Mouse (Mus musculus): ENCODE data around the gene Arhgap28.
A peak's percentile ranks its signal among the peaks of the same experiment; 100 is the strongest.
"Not testable (repeated sequence)": the region's sequence is repeated elsewhere in the genome, so short reads cannot be mapped to it uniquely, and the experiment has no call there.

Gene Arhgap28

DNA sequence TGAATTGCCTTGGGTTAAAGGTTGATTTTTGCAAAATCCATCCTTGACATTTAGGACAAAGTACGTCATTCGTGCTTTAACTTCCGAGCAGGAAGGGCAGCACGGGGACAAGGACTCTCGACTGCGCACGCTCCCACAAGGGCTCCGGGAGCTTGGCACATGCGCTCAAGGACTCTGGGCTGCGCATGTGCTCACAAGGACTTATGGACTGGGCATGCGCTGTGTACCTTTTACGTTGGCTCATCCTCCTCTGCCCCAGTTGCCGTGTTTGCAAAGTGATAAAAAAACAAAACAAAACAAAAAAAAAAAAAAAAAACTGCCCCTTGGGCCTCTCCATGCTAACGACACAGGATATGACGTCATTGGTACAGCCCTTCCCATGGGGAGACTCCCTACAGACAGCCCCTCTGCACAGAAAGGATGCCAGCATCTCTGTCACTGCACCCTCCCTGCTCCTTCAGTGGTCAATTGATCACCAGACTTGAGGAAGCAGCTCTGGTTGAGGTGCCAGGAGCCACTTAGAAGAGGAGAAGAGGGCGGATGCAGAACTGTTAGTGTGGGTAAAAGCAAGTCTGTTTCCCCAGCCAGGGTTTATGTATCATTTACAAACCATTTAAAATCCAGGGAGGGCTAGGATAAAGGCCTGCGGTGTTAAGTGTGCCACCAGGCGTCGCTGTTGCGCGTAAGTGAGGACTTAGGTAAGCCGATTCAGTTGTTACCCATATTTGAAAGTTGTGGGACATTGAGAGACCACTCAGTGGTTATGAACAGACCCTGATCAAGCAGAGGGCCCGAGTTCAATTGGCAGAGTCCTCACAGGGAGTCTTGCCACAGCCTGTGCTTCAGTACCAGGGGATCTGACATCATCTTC lies 134.0 kb downstream of the Arhgap28 start:
- DNase-seq (ENCODE audit: low spot score) = peak; percentile 77

DNA sequence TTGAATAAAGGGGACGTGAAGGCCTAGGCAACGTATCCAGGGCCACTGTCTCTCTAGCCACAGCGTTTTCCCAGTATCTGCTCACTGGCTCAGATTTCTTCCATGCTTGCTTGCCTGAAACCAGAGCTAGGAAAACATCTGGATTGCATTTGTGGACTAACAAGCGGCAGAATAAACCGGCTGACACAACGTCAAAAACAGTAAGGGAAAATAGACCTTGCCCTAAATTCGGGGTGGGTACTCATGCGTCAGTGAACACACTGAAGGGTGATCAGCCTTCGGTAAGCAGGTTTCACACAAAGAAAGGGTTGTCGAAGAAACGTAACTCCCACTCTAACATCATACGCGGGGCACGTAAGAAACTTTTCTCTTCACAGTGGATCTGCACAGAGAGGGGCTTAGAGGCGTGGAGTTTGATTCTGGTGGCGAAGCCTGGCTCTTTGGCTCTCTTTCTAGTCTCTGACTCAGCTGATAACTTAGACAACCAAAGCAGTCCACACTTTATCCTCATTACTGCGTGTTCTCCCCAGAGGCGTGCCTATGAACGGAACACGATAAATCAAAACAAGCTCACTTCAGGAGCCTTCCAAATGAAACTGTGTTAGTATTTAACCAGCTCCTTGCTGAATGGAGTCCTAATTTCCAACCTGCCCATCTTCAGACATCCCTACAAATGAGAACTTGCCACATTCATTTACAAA lies 137.2 kb downstream of the Arhgap28 start:
- peak; percentile 15 for DNase-seq (ENCODE audit: low spot score)

DNA sequence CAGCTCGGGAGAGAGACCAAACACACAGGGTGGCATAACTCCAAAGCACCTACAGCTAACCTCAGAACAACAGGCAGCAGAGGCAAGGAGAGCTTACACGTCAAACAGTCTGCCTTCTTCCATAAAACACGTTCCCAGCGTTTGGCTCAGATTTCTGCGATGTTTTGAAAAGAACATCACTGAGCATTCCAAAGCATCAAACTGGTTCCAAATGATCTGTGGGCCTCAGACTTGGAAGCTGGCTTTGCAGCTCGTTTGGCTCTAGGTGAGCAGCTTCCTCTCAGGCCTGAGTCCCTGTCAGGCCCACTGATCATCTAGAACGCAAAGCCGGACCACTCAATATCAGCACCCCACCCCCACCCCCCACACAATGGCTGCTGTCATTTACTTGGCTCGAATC lies 137.9 kb downstream of the Arhgap28 start:
- DNase-seq (ENCODE audit: low spot score) = no peak

- peak; percentile 4 for DNase-seq (ENCODE audit: low spot score)
Observed at GRCm38 (mm10) chr17:67864912-67865311, 139.0 kb downstream of the Arhgap28 start.

DNA sequence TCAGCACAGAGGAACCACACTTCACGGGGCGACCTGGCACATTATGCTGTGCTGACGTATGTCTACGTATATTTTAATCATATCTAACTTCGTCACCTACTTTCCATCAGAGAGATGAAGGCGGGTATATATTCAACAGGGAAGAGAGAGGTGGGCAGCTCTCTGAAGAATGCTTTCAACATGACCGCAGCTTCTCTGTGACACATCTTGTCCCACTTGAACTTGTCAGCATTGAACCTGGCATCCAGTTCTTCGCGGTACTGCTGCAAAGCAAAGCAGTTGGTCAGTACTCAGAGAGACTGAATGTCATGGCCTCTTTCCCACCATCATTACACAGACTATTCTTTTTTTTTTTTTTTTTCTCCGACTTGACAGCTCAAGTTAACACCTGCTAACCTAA lies 139.6 kb downstream of the Arhgap28 start:
- no peak for DNase-seq (ENCODE audit: low spot score)

- peak; percentile 78 for DNase-seq (ENCODE audit: low spot score)
Observed at GRCm38 (mm10) chr17:67861744-67862535, 142.0 kb downstream of the Arhgap28 start.

GRCm38 (mm10) chr17:67861080-67861630 lies 142.8 kb downstream of the Arhgap28 start:
- no peak for DNase-seq (ENCODE audit: low spot score)

GRCm38 (mm10) chr17:67841494-67841893 lies 162.4 kb downstream of the Arhgap28 start:
- DNase-seq (ENCODE audit: low spot score) = not testable (repeated sequence)

- DNase-seq (ENCODE audit: low spot score) = no peak
Observed at GRCm38 (mm10) chr17:67838948-67839347, 165.0 kb downstream of the Arhgap28 start.

DNA sequence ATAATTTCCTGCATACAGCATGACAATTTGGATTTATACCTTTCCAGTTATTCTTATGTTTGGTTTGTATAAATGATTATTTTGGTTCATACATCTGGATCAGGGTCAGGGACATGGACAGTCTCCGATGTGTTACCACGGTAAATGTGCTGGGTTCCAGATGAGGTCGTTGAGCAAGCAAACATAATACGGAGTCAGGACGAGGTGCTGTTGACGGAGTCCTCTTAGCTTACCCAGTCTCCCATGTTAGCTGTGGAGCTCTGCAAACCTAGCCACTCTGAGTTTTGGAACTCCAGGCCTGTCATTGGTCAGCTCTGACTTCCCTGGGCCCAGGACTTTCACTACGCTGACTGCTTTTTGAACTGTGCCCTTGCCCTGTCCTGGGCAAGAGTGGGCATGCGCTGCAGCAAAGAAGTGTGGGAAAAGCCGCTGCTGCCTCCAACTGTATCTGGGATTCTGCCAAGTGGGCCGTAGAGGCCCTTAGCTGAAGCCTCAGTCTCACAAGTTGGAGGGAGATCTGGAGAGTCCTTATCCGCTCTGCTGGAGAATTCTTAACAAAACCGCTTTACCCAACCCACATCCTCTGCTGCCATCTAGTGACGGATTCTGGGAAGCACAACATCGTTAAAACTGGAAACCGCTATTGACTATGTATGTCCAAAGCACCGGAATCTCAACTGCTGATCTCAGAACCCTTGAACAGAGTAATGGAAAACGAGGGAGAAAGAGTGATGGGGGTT lies 166.4 kb downstream of the Arhgap28 start:
- DNase-seq (ENCODE audit: low spot score) = peak; percentile 90

DNA sequence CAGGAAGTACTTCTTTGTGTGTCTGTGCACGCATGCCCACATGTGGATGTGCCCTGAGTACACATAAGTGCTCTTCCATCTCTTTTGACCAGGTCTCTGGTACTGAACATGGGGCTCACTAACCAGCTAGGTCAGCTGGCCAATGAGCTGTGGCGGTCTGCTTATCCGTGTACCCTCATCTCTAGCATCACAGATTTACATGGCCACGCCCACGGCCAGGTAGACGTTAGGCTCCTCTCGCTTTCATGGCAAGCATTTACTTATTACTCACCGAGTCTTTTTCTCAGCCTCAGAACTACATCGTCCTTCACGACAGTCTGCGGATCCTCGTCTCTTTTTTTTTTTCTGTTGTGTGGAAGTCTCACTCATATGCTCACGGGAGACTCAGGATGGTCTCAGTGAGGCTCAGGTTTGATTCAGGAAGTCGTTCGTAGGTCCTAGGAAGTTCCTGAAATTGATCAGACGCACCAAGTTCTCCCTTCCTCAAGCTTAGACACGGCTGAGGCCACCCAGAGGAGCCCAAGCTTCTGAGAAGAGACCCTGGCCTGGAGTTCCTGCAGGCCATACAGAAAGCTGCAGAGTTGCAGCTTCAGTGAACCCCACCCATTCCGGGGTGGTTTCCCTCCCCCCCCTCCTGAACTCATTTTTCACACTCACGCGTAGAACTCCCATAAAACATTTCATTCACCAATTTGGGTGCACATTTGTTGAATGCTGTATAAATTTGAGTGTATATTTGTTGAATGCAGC lies 167.6 kb downstream of the Arhgap28 start:
- DNase-seq (ENCODE audit: low spot score) = no peak

DNA sequence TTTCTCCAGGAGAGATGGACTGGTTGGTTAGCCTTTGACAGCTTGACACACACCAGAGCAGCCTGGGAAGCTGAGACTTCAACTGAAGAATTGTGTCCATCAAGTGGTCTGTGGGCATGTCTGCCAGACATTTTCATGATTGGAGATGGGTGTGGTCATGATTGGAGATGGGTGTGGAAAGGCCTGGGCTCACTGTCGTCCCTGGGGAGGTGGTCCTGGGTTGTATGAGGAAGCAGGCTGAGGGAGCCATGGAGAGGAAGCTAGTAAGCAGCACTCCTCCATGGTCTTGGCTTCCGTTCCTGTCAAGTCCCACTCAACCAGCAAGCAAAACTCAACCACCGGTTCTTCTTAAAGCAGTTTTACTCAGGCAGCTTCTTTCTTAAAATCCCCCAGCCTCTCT lies 176.5 kb downstream of the Arhgap28 start:
- DNase-seq (ENCODE audit: low spot score) = no peak

DNA sequence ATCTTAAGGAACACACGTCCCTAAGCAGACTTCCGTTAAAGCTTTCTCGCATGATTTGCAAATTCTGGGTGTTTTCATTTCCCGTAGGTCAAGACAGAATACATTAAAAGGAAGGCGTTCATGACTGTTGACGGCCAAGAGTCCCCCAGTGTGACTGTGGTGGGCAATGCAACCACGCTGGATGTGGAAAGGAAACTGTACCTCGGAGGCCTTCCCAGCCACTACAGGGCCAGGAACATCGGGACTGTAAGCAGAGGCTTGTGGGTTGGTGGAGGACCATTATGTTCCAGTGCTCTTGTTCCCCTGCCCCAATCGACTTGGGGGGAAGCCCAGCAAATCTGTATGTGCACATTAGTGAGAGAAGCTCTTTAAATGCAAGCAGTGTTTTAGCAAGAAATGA lies 187.0 kb downstream of the Arhgap28 start:
- no peak for DNase-seq (ENCODE audit: low spot score)

DNA sequence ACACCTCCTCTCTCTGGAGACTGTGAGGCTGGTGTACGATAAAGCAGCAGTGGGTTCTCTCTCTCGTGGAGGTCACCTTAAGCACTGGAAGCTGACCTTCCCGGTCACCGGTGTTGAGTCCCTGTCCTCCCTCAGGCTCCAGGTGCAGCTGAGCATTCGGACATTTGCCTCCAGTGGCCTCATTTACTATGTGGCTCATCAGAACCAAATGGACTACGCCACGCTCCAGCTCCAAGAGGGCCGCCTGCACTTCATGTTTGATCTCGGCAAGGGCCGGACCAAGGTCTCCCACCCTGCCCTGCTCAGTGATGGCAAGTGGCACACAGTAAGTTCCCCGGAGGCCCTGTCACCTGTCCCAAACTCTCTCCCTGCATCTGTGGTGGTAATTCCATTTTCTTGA lies 188.2 kb downstream of the Arhgap28 start:
- DNase-seq (ENCODE audit: low spot score) = no peak

GRCm38 (mm10) chr17:67813666-67814065 lies 190.3 kb downstream of the Arhgap28 start:
- no peak for DNase-seq (ENCODE audit: low spot score)

GRCm38 (mm10) chr17:67809171-67809570 lies 194.7 kb downstream of the Arhgap28 start:
- DNase-seq (ENCODE audit: low spot score) = no peak

Data from adipocyte (in vitro differentiated cells).